ENCODE assay signal across 9 mouse cellular contexts in genomic region chr11:120627468-120628300, GRCm38 (mm10). TPM values are rescaled to one million over a fixed set of nuclear protein-coding genes. Genes with fewer than 3 reads are reported as not detected.
DNase-seq lines count a peak whose midpoint lies in the region; ATAC-seq and TF ChIP-seq lines count a peak whose summit lies in the region.
"Had no signal": no experiment of that assay in that cellular context is flagged by ENCODE, and none has a peak within 500 bp of the region (broad histone marks: within the 10 kb centered on the region; RNA-seq: fewer than 3 reads in every experiment).

No protein-coding gene starts in this region.

- H3K9me3 ChIP-seq in lung, postnatal 0 days (ENCODE audit: low read length) = no peaks in the 10 kb centered on the region
- no peaks in the 10 kb centered on the region for H3K9me3 ChIP-seq in liver, embryonic 14.5 days (ENCODE audit: control insufficient read depth, low read length)
- H3K9me3 ChIP-seq: embryonic facial prominence, embryonic 13.5 days had no signal

- no peak for TF ChIP-seq CTCF in lung, postnatal 0 days (IDR thresholded peaks at IDR 0.05)
- TF ChIP-seq CTCF in liver, embryonic 14.5 days (IDR thresholded peaks at IDR 0.05; ENCODE audit: low read depth) = no peak

- no peak overlapping the region for H3K4me2 ChIP-seq in lung, postnatal 0 days (replicated peaks; ENCODE audit: low read depth, low read length)
- peak overlapping the region; percentile 75 for H3K4me2 ChIP-seq in liver, embryonic 14.5 days (ENCODE audit: low read depth)
- H3K4me2 ChIP-seq: embryonic facial prominence, embryonic 13.5 days had no signal

- H3K9ac ChIP-seq in lung, postnatal 0 days (replicated peaks; ENCODE audit: low read depth) = no peak overlapping the region
- H3K9ac ChIP-seq in liver, embryonic 14.5 days (replicated peaks) = peak overlapping the region; percentile 31
- H3K9ac ChIP-seq: embryonic facial prominence, embryonic 13.5 days had no signal

- DNase-seq in lung, postnatal 0 days (ENCODE audit: low spot score) = peak; percentile 52
- no peak for DNase-seq in lung, adult 18-20 months
- DNase-seq in ZHBTc4 (ENCODE audit: low read depth, low spot score) = peak; percentile 37
- DNase-seq in liver, embryonic 14.5 days (ENCODE audit: low read depth in 3 of 3, low spot score in 3 of 3) = no peak
- DNase-seq in thymus, postnatal 0 days (ENCODE audit: low spot score) = peak; percentile 80
- no peak for DNase-seq in embryo, embryonic 11 days
- DNase-seq in embryo, embryonic 9.5 days (ENCODE audit: extremely low spot score) = no peak
- DNase-seq: adrenal gland, postnatal 25 days had no signal

- no peak for TF ChIP-seq EP300 in lung, postnatal 0 days (IDR thresholded peaks at IDR 0.05)
- TF ChIP-seq EP300 in liver, embryonic 14.5 days (IDR thresholded peaks at IDR 0.05; ENCODE audit: low read depth) = no peak

- ATAC-seq in lung, postnatal 0 days = no peak
- no peak for ATAC-seq in liver, embryonic 14.5 days (ENCODE audit: insufficient read depth)

- H3K4me3 ChIP-seq in lung, postnatal 0 days (ENCODE audit: low read depth, low read length) = no peak overlapping the region
- H3K4me3 ChIP-seq in liver, embryonic 14.5 days (ENCODE audit: insufficient read depth in 1 of 2, low read depth in 2 of 2, low read length in 2 of 2) = peak overlapping the region in 1 of 2 experiments; percentile 7; a peak in 1 of 4 replicates
- H3K4me3 ChIP-seq: embryonic facial prominence, embryonic 13.5 days had no signal

- peaks cover 3% of the 10 kb centered on the region; the same call in 1 of the 2 replicates for H3K36me3 ChIP-seq in lung, postnatal 0 days (ENCODE audit: insufficient read depth, low read length)
- H3K36me3 ChIP-seq in liver, embryonic 14.5 days (replicated peaks; ENCODE audit: control insufficient read depth, insufficient read depth, low read depth) = peaks cover 13% of the 10 kb centered on the region

- H3K27ac ChIP-seq in lung, postnatal 0 days (ENCODE audit: low read length) = no peak overlapping the region
- no peak overlapping the region; the same call in 1 of the 2 replicates for H3K27ac ChIP-seq in liver, embryonic 14.5 days
- H3K27ac ChIP-seq: embryonic facial prominence, embryonic 13.5 days had no signal

- WGBS in lung, postnatal 0 days = 75% methylated on average over 22 of the region's 22 CpGs
- WGBS in liver, embryonic 14.5 days (ENCODE audit: insufficient replicate concordance) = 33% methylated on average over 22 of the region's 22 CpGs

- H3K27me3 ChIP-seq in lung, postnatal 0 days (replicated peaks; ENCODE audit: insufficient read depth, low read length) = no peaks in the 10 kb centered on the region
- no peaks in the 10 kb centered on the region for H3K27me3 ChIP-seq in liver, embryonic 14.5 days (ENCODE audit: control insufficient read depth, insufficient read depth, low read length)
- H3K27me3 ChIP-seq: embryonic facial prominence, embryonic 13.5 days had no signal

- H3K4me1 ChIP-seq in lung, postnatal 0 days (ENCODE audit: insufficient read depth, low read depth, low read length) = peaks cover 23% of the 10 kb centered on the region
- H3K4me1 ChIP-seq in liver, embryonic 14.5 days (replicated peaks; ENCODE audit: control insufficient read depth in 2 of 2, insufficient read depth in 2 of 2, low read length in 1 of 2) = peaks cover 39 to 52% of the 10 kb centered on the region in 2 experiments

RNA-seq across cellular contexts. Expression of gene Sirt7, which starts 2.6 kb away (rescaled TPM):
- polyA plus RNA-seq in lung, postnatal 0 days (2015; fragmentation: Nextera tagmentation; extraction: Ambion mirVana) = 45.3 and 46.0 TPM in 2 replicates
- polyA plus RNA-seq in liver, embryonic 14.5 days (2012; rRNA removed) = 27.6 and 30.8 TPM in 2 replicates
- 22.0 and 26.3 TPM in 2 replicates for polyA plus RNA-seq in liver, embryonic 14.5 days (2014; fragmentation: Nextera tagmentation; extraction: Ambion mirVana)
- 100 and 108 TPM in 2 replicates for polyA plus RNA-seq in thymus, postnatal 0 days (2015; fragmentation: Nextera tagmentation; extraction: Ambion mirVana)

RNA-seq across cellular contexts. Expression of gene Mafg, which starts 5.7 kb away (rescaled TPM):
- 25.9 and 28.3 TPM in 2 replicates for polyA plus RNA-seq in lung, postnatal 0 days (2015; fragmentation: Nextera tagmentation; extraction: Ambion mirVana)
- 29.5 and 30.9 TPM in 2 replicates for polyA plus RNA-seq in liver, embryonic 14.5 days (2012; rRNA removed)
- 20.9 and 25.9 TPM in 2 replicates for polyA plus RNA-seq in liver, embryonic 14.5 days (2014; fragmentation: Nextera tagmentation; extraction: Ambion mirVana)
- 16.5 and 18.7 TPM in 2 replicates for polyA plus RNA-seq in thymus, postnatal 0 days (2015; fragmentation: Nextera tagmentation; extraction: Ambion mirVana)

RNA-seq across cellular contexts. Expression of gene Pcyt2, which starts 9.9 kb away (rescaled TPM):
- 93.9 and 102 TPM in 2 replicates for polyA plus RNA-seq in lung, postnatal 0 days (2015; fragmentation: Nextera tagmentation; extraction: Ambion mirVana)
- 127 and 135 TPM in 2 replicates for polyA plus RNA-seq in liver, embryonic 14.5 days (2012; rRNA removed)
- 86.2 and 99.6 TPM in 2 replicates for polyA plus RNA-seq in liver, embryonic 14.5 days (2014; fragmentation: Nextera tagmentation; extraction: Ambion mirVana)
- polyA plus RNA-seq in thymus, postnatal 0 days (2015; fragmentation: Nextera tagmentation; extraction: Ambion mirVana) = 113 and 114 TPM in 2 replicates

RNA-seq across cellular contexts. Expression of gene Pycr1, which starts 15.9 kb away (rescaled TPM):
- 6.9 and 7.1 TPM in 2 replicates for polyA plus RNA-seq in lung, postnatal 0 days (2015; fragmentation: Nextera tagmentation; extraction: Ambion mirVana)
- polyA plus RNA-seq in liver, embryonic 14.5 days (2012; rRNA removed) = 4.0 and 4.3 TPM in 2 replicates
- 4.8 and 5.1 TPM in 2 replicates for polyA plus RNA-seq in liver, embryonic 14.5 days (2014; fragmentation: Nextera tagmentation; extraction: Ambion mirVana)
- 1.7 and 2.9 TPM in 2 replicates for polyA plus RNA-seq in thymus, postnatal 0 days (2015; fragmentation: Nextera tagmentation; extraction: Ambion mirVana)

RNA-seq across cellular contexts. Expression of gene Npb, which starts 19.4 kb away (rescaled TPM):
- polyA plus RNA-seq in lung, postnatal 0 days (2015; fragmentation: Nextera tagmentation; extraction: Ambion mirVana) = 2.5 and 2.9 TPM in 2 replicates
- polyA plus RNA-seq in liver, embryonic 14.5 days (2012; rRNA removed) = 5.5 and 12.3 TPM in 2 replicates
- 11.9 and 14.2 TPM in 2 replicates for polyA plus RNA-seq in liver, embryonic 14.5 days (2014; fragmentation: Nextera tagmentation; extraction: Ambion mirVana)
- polyA plus RNA-seq in thymus, postnatal 0 days (2015; fragmentation: Nextera tagmentation; extraction: Ambion mirVana) = 1.6 and 2.1 TPM in 2 replicates

Comparison
In these comparisons a context has a peak if more than half of its experiments do, and no peak if none do; other contexts are left out.
1. DNase-seq: peak in lung, postnatal 0 days (single experiment), ZHBTc4 (single experiment) and thymus, postnatal 0 days (single experiment); none in lung, adult 18-20 months (0 of 2), liver, embryonic 14.5 days (0 of 3), embryo, embryonic 11 days (single experiment) and embryo, embryonic 9.5 days (single experiment).